Mouse (Mus musculus): ENCODE measurements around the gene Ston2. TPM values are rescaled to one million over a fixed set of nuclear protein-coding genes. Genes with fewer than 3 reads are reported as not detected.

The Ston2 gene
- 12.1 and 14.3 TPM in 2 replicates for polyA plus RNA-seq (2015; fragmentation: Nextera tagmentation; extraction: Ambion mirVana)

- Histone ChIP-seq H3K4me3 (no peak within 1 kb of the TSS), H3K27ac (no peak within 1 kb of the TSS), H3K4me2 (no peak within 1 kb of the TSS), H3K9ac (no peak within 1 kb of the TSS), H3K4me1 (peaks cover 12% of the 10 kb centered on the region), H3K36me3 (no peaks in the 10 kb centered on the region), H3K9me3 (no peaks in the 10 kb centered on the region), H3K27me3 (no peaks in the 10 kb centered on the region)
- 70% methylated on average over 9 of the region's 9 CpGs for WGBS
- no peak for ATAC-seq (ENCODE audit: insufficient number of reproducible peaks, low FRiP score, low TSS enrichment, low read depth)
Observed at GRCm38 (mm10) chr12:91787959-91788437, at the start of gene Ston2. Gene Ston2, minus strand, starts transcription at chr12:91788387.

- H3K9ac ChIP-seq: no peak overlapping the region
- no peak overlapping the region for H3K4me3 ChIP-seq
- no peak overlapping the region for H3K4me2 ChIP-seq
- no peaks in the 10 kb centered on the region for H3K9me3 ChIP-seq
- no peak overlapping the region for H3K27ac ChIP-seq
- WGBS: 83% methylated on average over 7 of the region's 7 CpGs
- no peaks in the 10 kb centered on the region for H3K27me3 ChIP-seq
- peaks cover 89% of the 10 kb centered on the region for H3K36me3 ChIP-seq
- H3K4me1 ChIP-seq: no peaks in the 10 kb centered on the region
- no peak for ATAC-seq (ENCODE audit: insufficient number of reproducible peaks, low FRiP score, low TSS enrichment, low read depth)
Observed at GRCm38 (mm10) chr12:91837401-91838065, 49.3 kb upstream of the Ston2 start.

GRCm38 (mm10) chr12:91833939-91834333 lies 45.7 kb upstream of the Ston2 start:
- Histone ChIP-seq H3K9ac (no peak overlapping the region), H3K36me3 (peaks cover 77% of the 10 kb centered on the region), H3K4me1 (no peaks in the 10 kb centered on the region), H3K27me3 (no peaks in the 10 kb centered on the region), H3K4me2 (no peak overlapping the region), H3K9me3 (no peaks in the 10 kb centered on the region), H3K27ac (no peak overlapping the region), H3K4me3 (no peak overlapping the region)
- ATAC-seq (ENCODE audit: insufficient number of reproducible peaks, low FRiP score, low TSS enrichment, low read depth): no peak
- 52% methylated on average over 5 of the region's 5 CpGs for WGBS

- Histone ChIP-seq H3K27ac (no peak overlapping the region), H3K4me3 (no peak overlapping the region), H3K9ac (no peak overlapping the region), H3K4me2 (no peak overlapping the region), H3K9me3 (no peaks in the 10 kb centered on the region), H3K36me3 (peaks cover 74% of the 10 kb centered on the region), H3K27me3 (no peaks in the 10 kb centered on the region), H3K4me1 (no peaks in the 10 kb centered on the region)
- WGBS: 97% methylated on average over 3 of the region's 3 CpGs
- no peak for ATAC-seq (ENCODE audit: insufficient number of reproducible peaks, low FRiP score, low TSS enrichment, low read depth)
Observed at GRCm38 (mm10) chr12:91833237-91833938, 45.2 kb upstream of the Ston2 start.

GRCm38 (mm10) chr12:91831410-91831809 lies 43.2 kb upstream of the Ston2 start:
- Histone ChIP-seq H3K4me1 (no peaks in the 10 kb centered on the region), H3K9ac (no peak overlapping the region), H3K9me3 (no peaks in the 10 kb centered on the region), H3K27ac (no peak overlapping the region), H3K4me3 (no peak overlapping the region), H3K27me3 (no peaks in the 10 kb centered on the region), H3K36me3 (peaks cover 69% of the 10 kb centered on the region), H3K4me2 (no peak overlapping the region)
- WGBS: 92% methylated on average over 7 of the region's 7 CpGs
- ATAC-seq (ENCODE audit: insufficient number of reproducible peaks, low FRiP score, low TSS enrichment, low read depth): no peak

GRCm38 (mm10) chr12:91820461-91820860 lies 32.3 kb upstream of the Ston2 start:
- Histone ChIP-seq H3K9ac (no peak overlapping the region), H3K36me3 (peaks cover 82% of the 10 kb centered on the region), H3K27me3 (no peaks in the 10 kb centered on the region), H3K27ac (no peak overlapping the region), H3K4me2 (no peak overlapping the region), H3K4me3 (no peak overlapping the region), H3K9me3 (no peaks in the 10 kb centered on the region), H3K4me1 (no peaks in the 10 kb centered on the region)
- 93% methylated on average over 12 of the region's 12 CpGs for WGBS
- ATAC-seq (ENCODE audit: insufficient number of reproducible peaks, low FRiP score, low TSS enrichment, low read depth): no peak

- no peak overlapping the region for H3K4me3 ChIP-seq
Observed at GRCm38 (mm10) chr12:91818726-91819125, 30.5 kb upstream of the Ston2 start.

GRCm38 (mm10) chr12:91815990-91816389 lies 27.8 kb upstream of the Ston2 start:
- H3K4me1 ChIP-seq: no peaks in the 10 kb centered on the region
- H3K27me3 ChIP-seq: no peaks in the 10 kb centered on the region
- no peak for ATAC-seq (ENCODE audit: insufficient number of reproducible peaks, low FRiP score, low TSS enrichment, low read depth)
- no peak overlapping the region for H3K9ac ChIP-seq
- H3K36me3 ChIP-seq: peaks cover 87% of the 10 kb centered on the region
- H3K9me3 ChIP-seq: no peaks in the 10 kb centered on the region
- H3K4me3 ChIP-seq: no peak overlapping the region
- WGBS: 31% methylated on average over 10 of the region's 10 CpGs
- H3K27ac ChIP-seq: no peak overlapping the region
- no peak overlapping the region for H3K4me2 ChIP-seq

More at GRCm38 (mm10) chr12:91818726-91819125, 30.5 kb upstream of the Ston2 start:
- Histone ChIP-seq H3K4me1 (no peaks in the 10 kb centered on the region), H3K4me2 (no peak overlapping the region), H3K36me3 (peaks cover 83% of the 10 kb centered on the region), H3K27me3 (no peaks in the 10 kb centered on the region), H3K9me3 (no peaks in the 10 kb centered on the region), H3K9ac (no peak overlapping the region), H3K27ac (no peak overlapping the region)
- 89% methylated on average over 4 of the region's 4 CpGs for WGBS
- ATAC-seq (ENCODE audit: insufficient number of reproducible peaks, low FRiP score, low TSS enrichment, low read depth): no peak

- no peaks in the 10 kb centered on the region for H3K9me3 ChIP-seq
- H3K4me3 ChIP-seq: no peak overlapping the region
- H3K9ac ChIP-seq: no peak overlapping the region
- 93% methylated on average over 11 of the region's 11 CpGs for WGBS
- H3K4me1 ChIP-seq: no peaks in the 10 kb centered on the region
- H3K36me3 ChIP-seq: peaks cover 87% of the 10 kb centered on the region
- no peak overlapping the region for H3K27ac ChIP-seq
- no peaks in the 10 kb centered on the region for H3K27me3 ChIP-seq
- no peak overlapping the region for H3K4me2 ChIP-seq
- no peak for ATAC-seq (ENCODE audit: insufficient number of reproducible peaks, low FRiP score, low TSS enrichment, low read depth)
Observed at GRCm38 (mm10) chr12:91815552-91815951, 27.4 kb upstream of the Ston2 start.

GRCm38 (mm10) chr12:91808911-91809310 lies 20.7 kb upstream of the Ston2 start:
- Histone ChIP-seq H3K4me1 (no peaks in the 10 kb centered on the region), H3K27me3 (no peaks in the 10 kb centered on the region), H3K4me3 (no peak overlapping the region), H3K9ac (no peak overlapping the region), H3K36me3 (peaks cover 60% of the 10 kb centered on the region), H3K9me3 (no peaks in the 10 kb centered on the region), H3K4me2 (no peak overlapping the region), H3K27ac (no peak overlapping the region)
- ATAC-seq (ENCODE audit: insufficient number of reproducible peaks, low FRiP score, low TSS enrichment, low read depth): no peak
- 93% methylated on average over 8 of the region's 8 CpGs for WGBS

GRCm38 (mm10) chr12:91807761-91808160 lies 19.6 kb upstream of the Ston2 start:
- H3K4me3 ChIP-seq: no peak overlapping the region
- H3K9me3 ChIP-seq: no peaks in the 10 kb centered on the region
- peaks cover 49% of the 10 kb centered on the region for H3K36me3 ChIP-seq
- WGBS: 81% methylated on average over 6 of the region's 6 CpGs
- no peak overlapping the region for H3K27ac ChIP-seq
- no peak for ATAC-seq (ENCODE audit: insufficient number of reproducible peaks, low FRiP score, low TSS enrichment, low read depth)
- no peaks in the 10 kb centered on the region for H3K4me1 ChIP-seq
- no peak overlapping the region for H3K4me2 ChIP-seq
- no peaks in the 10 kb centered on the region for H3K27me3 ChIP-seq
- H3K9ac ChIP-seq: no peak overlapping the region

GRCm38 (mm10) chr12:91807095-91807494 lies 18.9 kb upstream of the Ston2 start:
- WGBS: 86% methylated on average over 11 of the region's 11 CpGs
- H3K27ac ChIP-seq: no peak overlapping the region
- no peak overlapping the region for H3K4me2 ChIP-seq
- no peaks in the 10 kb centered on the region for H3K4me1 ChIP-seq
- no peak overlapping the region for H3K9ac ChIP-seq
- H3K27me3 ChIP-seq: no peaks in the 10 kb centered on the region
- H3K9me3 ChIP-seq: no peaks in the 10 kb centered on the region
- H3K36me3 ChIP-seq: peaks cover 42% of the 10 kb centered on the region
- H3K4me3 ChIP-seq: no peak overlapping the region
- ATAC-seq (ENCODE audit: insufficient number of reproducible peaks, low FRiP score, low TSS enrichment, low read depth): no peak
